Mouse (Mus musculus): ENCODE results near the gene Sox6.

Gene Sox6

GRCm38 (mm10) chr7:115734137-115734536 is 304.5 kb downstream of the Sox6 start:
- peak; percentile 27 for DNase-seq

- DNase-seq, result no peak
These were observed 305.8 kb downstream of the Sox6 start for GRCm38 (mm10) chr7:115732824-115733223.

- no peak for DNase-seq
These were observed 311.8 kb downstream of the Sox6 start for GRCm38 (mm10) chr7:115726776-115727175.

- DNase-seq, result no peak
These were observed 314.2 kb downstream of the Sox6 start for GRCm38 (mm10) chr7:115724404-115724803.

- no peak for DNase-seq
These were observed 316.7 kb downstream of the Sox6 start for GRCm38 (mm10) chr7:115721624-115722540.

- DNase-seq, result no peak
These were observed 318.8 kb downstream of the Sox6 start for GRCm38 (mm10) chr7:115719791-115720190.

- no peak for DNase-seq
These were observed 332.5 kb downstream of the Sox6 start for GRCm38 (mm10) chr7:115706141-115706540.

GRCm38 (mm10) chr7:115698105-115698504 is 340.5 kb downstream of the Sox6 start:
- DNase-seq, result peak; percentile 19

- no peak for DNase-seq
These were observed 345.4 kb downstream of the Sox6 start for GRCm38 (mm10) chr7:115693206-115693605.

- DNase-seq, result no peak
These were observed 347.5 kb downstream of the Sox6 start for GRCm38 (mm10) chr7:115691091-115691490.

- DNase-seq, result no peak
These were observed 351.9 kb downstream of the Sox6 start for GRCm38 (mm10) chr7:115686687-115687086.

GRCm38 (mm10) chr7:115684142-115684541 is 354.5 kb downstream of the Sox6 start:
- no peak for DNase-seq

- DNase-seq, result no peak
These were observed 366.8 kb downstream of the Sox6 start for GRCm38 (mm10) chr7:115671749-115672148.

- DNase-seq, result no peak
These were observed 367.3 kb downstream of the Sox6 start for GRCm38 (mm10) chr7:115671272-115671671.

- no peak for DNase-seq
These were observed 369.2 kb downstream of the Sox6 start for GRCm38 (mm10) chr7:115669207-115670004.

GRCm38 (mm10) chr7:115666686-115667382 is 371.8 kb downstream of the Sox6 start:
- no peak for DNase-seq

GRCm38 (mm10) chr7:115663399-115663798 is 375.2 kb downstream of the Sox6 start:
- DNase-seq, result no peak

GRCm38 (mm10) chr7:115662121-115662520 is 376.5 kb downstream of the Sox6 start:
- no peak for DNase-seq

GRCm38 (mm10) chr7:115646696-115647095 is 391.9 kb downstream of the Sox6 start:
- DNase-seq, result no peak

- DNase-seq, result no peak
These were observed 392.6 kb downstream of the Sox6 start for GRCm38 (mm10) chr7:115645971-115646447.

GRCm38 (mm10) chr7:115645272-115645970 is 393.2 kb downstream of the Sox6 start:
- DNase-seq, result no peak

- no peak for DNase-seq
These were observed 407.9 kb downstream of the Sox6 start for GRCm38 (mm10) chr7:115630691-115631090.
